32 mouse cellular contexts compared by ENCODE assay signal in genomic region chr17:78883291-78883690, GRCm38 (mm10). TPM values are rescaled to one million over a fixed set of nuclear protein-coding genes. Genes with fewer than 3 reads are reported as not detected.
A peak's percentile ranks its signal among the peaks of the same experiment; 100 is the strongest.
DNase-seq lines count a peak whose midpoint lies in the region; ATAC-seq lines count a peak whose summit lies in the region.
"Had no signal": no experiment of that assay in that cellular context is flagged by ENCODE, and none has a peak within 500 bp of the region (broad histone marks: within the 10 kb centered on the region; RNA-seq: fewer than 3 reads in every experiment).

No protein-coding gene starts in this region.

- WGBS in embryonic facial prominence, embryonic 12.5 days = 90% methylated on average over 4 of the region's 4 CpGs
- 88% methylated on average over 4 of the region's 4 CpGs for WGBS in embryonic facial prominence, embryonic 10.5 days
- 87% methylated on average over 4 of the region's 4 CpGs for WGBS in liver, embryonic 12.5 days (ENCODE audit: insufficient replicate concordance)
- 87% methylated on average over 4 of the region's 4 CpGs for WGBS in liver, embryonic 11.5 days

- no peaks in the 10 kb centered on the region for H3K27me3 ChIP-seq in embryonic facial prominence, embryonic 12.5 days
- no peaks in the 10 kb centered on the region for H3K27me3 ChIP-seq in embryonic facial prominence, embryonic 10.5 days (replicated peaks; ENCODE audit: low read depth, poor library complexity, severe bottlenecking)
- no peaks in the 10 kb centered on the region for H3K27me3 ChIP-seq in liver, embryonic 12.5 days (replicated peaks)
- H3K27me3 ChIP-seq in liver, embryonic 11.5 days (replicated peaks; ENCODE audit: control insufficient read depth, insufficient read depth, low read length) = no peaks in the 10 kb centered on the region
- H3K27me3 ChIP-seq: embryonic facial prominence, embryonic 15.5 days; forebrain, embryonic 12.5 days; hindbrain, embryonic 15.5 days; megakaryocyte, embryonic 14.5 days; midbrain, embryonic 12.5 days; neural tube, embryonic 13.5 days had no signal

- DNase-seq in embryonic facial prominence, embryonic 10.5 days (ENCODE audit: low spot score) = no peak
- no peak for DNase-seq in liver, embryonic 11.5 days (ENCODE audit: low spot score)
- peak; percentile 65 for DNase-seq in 3T3-L1 (ENCODE audit: low read depth, low spot score)
- peak; percentile 60 for DNase-seq in NIH3T3 (ENCODE audit: low read depth)
- no peak for DNase-seq in retina, postnatal 1 day
- DNase-seq: adrenal gland, adult 8-10 months; cerebellum, adult 11 months; cerebellum, adult 9-10 months; embryo, embryonic 11 days; forebrain, postnatal 0 days; gastrocnemius, postnatal 10 days; heart, postnatal 10 days; kidney, adult 9 months; kidney, postnatal 10 days; layer of hippocampus, postnatal 36 days; left cerebral cortex, postnatal 4 days; lung, postnatal 4 days; right cerebral cortex, postnatal 14 days; thymus, postnatal 4 days had no signal

- no peaks in the 10 kb centered on the region for H3K9me3 ChIP-seq in embryonic facial prominence, embryonic 12.5 days
- H3K9me3 ChIP-seq in embryonic facial prominence, embryonic 10.5 days = no peaks in the 10 kb centered on the region
- no peaks in the 10 kb centered on the region for H3K9me3 ChIP-seq in liver, embryonic 12.5 days (replicated peaks)
- H3K9me3 ChIP-seq in liver, embryonic 11.5 days (ENCODE audit: control insufficient read depth, low read length) = no peaks in the 10 kb centered on the region
- H3K9me3 ChIP-seq: embryonic facial prominence, embryonic 15.5 days; forebrain, embryonic 12.5 days; hindbrain, embryonic 15.5 days; neural tube, embryonic 13.5 days had no signal

- H3K4me2 ChIP-seq in embryonic facial prominence, embryonic 12.5 days (replicated peaks) = peak overlapping the region; percentile 66; the same call in 1 of the 2 replicates
- peak overlapping the region; percentile 81; the same call in 1 of the 2 replicates for H3K4me2 ChIP-seq in liver, embryonic 12.5 days
- H3K4me2 ChIP-seq in liver, embryonic 11.5 days = no peak overlapping the region

- no peaks in the 10 kb centered on the region for H3K36me3 ChIP-seq in embryonic facial prominence, embryonic 12.5 days
- no peaks in the 10 kb centered on the region for H3K36me3 ChIP-seq in embryonic facial prominence, embryonic 10.5 days (replicated peaks)
- peaks cover 12% of the 10 kb centered on the region for H3K36me3 ChIP-seq in liver, embryonic 12.5 days
- no peaks in the 10 kb centered on the region for H3K36me3 ChIP-seq in liver, embryonic 11.5 days (ENCODE audit: control insufficient read depth, insufficient read depth, low read length)
- H3K36me3 ChIP-seq: embryonic facial prominence, embryonic 15.5 days; forebrain, embryonic 12.5 days; hindbrain, embryonic 10.5 days; hindbrain, embryonic 15.5 days; midbrain, embryonic 12.5 days; neural tube, embryonic 13.5 days had no signal

- H3K9ac ChIP-seq in embryonic facial prominence, embryonic 12.5 days = no peak overlapping the region
- H3K9ac ChIP-seq in liver, embryonic 12.5 days = no peak overlapping the region
- H3K9ac ChIP-seq in liver, embryonic 11.5 days (ENCODE audit: low read depth, low read length) = no peak overlapping the region

- no peak for ATAC-seq in embryonic facial prominence, embryonic 12.5 days (ENCODE audit: insufficient number of reproducible peaks, insufficient read depth, low FRiP score, low TSS enrichment)
- no peak for ATAC-seq in liver, embryonic 12.5 days
- no peak for ATAC-seq in liver, embryonic 11.5 days (replicated peaks; ENCODE audit: low FRiP score)

- H3K4me1 ChIP-seq in embryonic facial prominence, embryonic 12.5 days = peaks cover 8% of the 10 kb centered on the region; the same call in 1 of the 2 replicates
- H3K4me1 ChIP-seq in embryonic facial prominence, embryonic 10.5 days = peaks cover 18% of the 10 kb centered on the region
- H3K4me1 ChIP-seq in liver, embryonic 12.5 days = peaks cover 20% of the 10 kb centered on the region
- peaks cover 4% of the 10 kb centered on the region; the same call in 1 of the 2 replicates for H3K4me1 ChIP-seq in liver, embryonic 11.5 days (replicated peaks; ENCODE audit: control insufficient read depth, insufficient read depth, low read length)

- no peak overlapping the region for H3K27ac ChIP-seq in embryonic facial prominence, embryonic 12.5 days
- H3K27ac ChIP-seq in embryonic facial prominence, embryonic 10.5 days (replicated peaks) = no peak overlapping the region
- H3K27ac ChIP-seq in liver, embryonic 12.5 days = no peak overlapping the region
- H3K27ac ChIP-seq in liver, embryonic 11.5 days (ENCODE audit: low read depth, low read length) = no peak overlapping the region
- H3K27ac ChIP-seq: forebrain, embryonic 12.5 days; hindbrain, embryonic 15.5 days; midbrain, embryonic 12.5 days had no signal

- H3K4me3 ChIP-seq in embryonic facial prominence, embryonic 12.5 days = no peak overlapping the region
- H3K4me3 ChIP-seq in embryonic facial prominence, embryonic 10.5 days = no peak overlapping the region
- no peak overlapping the region for H3K4me3 ChIP-seq in liver, embryonic 12.5 days
- no peak overlapping the region for H3K4me3 ChIP-seq in liver, embryonic 11.5 days (ENCODE audit: low read depth, low read length)

RNA-seq across cellular contexts. Expression of gene Eif2ak2, which starts 0.9 kb away (rescaled TPM):
- 12.5 and 12.6 TPM in 2 replicates for polyA plus RNA-seq in embryonic facial prominence, embryonic 12.5 days (2016; fragmentation: Nextera tagmentation; extraction: Ambion mirVana)
- polyA plus RNA-seq in embryonic facial prominence, embryonic 10.5 days (2016; fragmentation: Nextera tagmentation; extraction: Ambion mirVana) = 6.0 and 7.6 TPM in 2 replicates
- 10.3 and 12.0 TPM in 2 replicates for polyA plus RNA-seq in liver, embryonic 12.5 days (2016; fragmentation: Nextera tagmentation; extraction: Ambion mirVana)
- polyA plus RNA-seq in liver, embryonic 11.5 days (2014; fragmentation: Nextera tagmentation; extraction: Ambion mirVana) = 8.2 and 8.3 TPM in 2 replicates

RNA-seq across cellular contexts. Expression of gene Sult6b1, which starts 23.5 kb away (rescaled TPM):
- 0.19 and 0.42 TPM in 2 replicates for polyA plus RNA-seq in embryonic facial prominence, embryonic 12.5 days (2016; fragmentation: Nextera tagmentation; extraction: Ambion mirVana)
- polyA plus RNA-seq in embryonic facial prominence, embryonic 10.5 days (2016; fragmentation: Nextera tagmentation; extraction: Ambion mirVana) = 0.19 TPM in 1 of 2 replicates, not detected in the other
- 0.12 TPM in 1 of 2 replicates, not detected in the other for polyA plus RNA-seq in liver, embryonic 12.5 days (2016; fragmentation: Nextera tagmentation; extraction: Ambion mirVana)
- 0.14 TPM in 1 of 2 replicates, not detected in the other for polyA plus RNA-seq in liver, embryonic 11.5 days (2014; fragmentation: Nextera tagmentation; extraction: Ambion mirVana)
- polyA plus RNA-seq: forebrain, embryonic 12.5 days; forebrain, postnatal 0 days; gonadal fat pad, adult 2 months; large intestine, adult 2 months; liver, embryonic 16.5 days; midbrain, postnatal 0 days; neural tube, embryonic 13.5 days had no signal

RNA-seq across cellular contexts. Expression of gene Cebpzos, which starts 33.0 kb away (rescaled TPM):
- 102 and 106 TPM in 2 replicates for polyA plus RNA-seq in embryonic facial prominence, embryonic 12.5 days (2016; fragmentation: Nextera tagmentation; extraction: Ambion mirVana)
- 99.2 and 102 TPM in 2 replicates for polyA plus RNA-seq in embryonic facial prominence, embryonic 10.5 days (2016; fragmentation: Nextera tagmentation; extraction: Ambion mirVana)
- polyA plus RNA-seq in liver, embryonic 12.5 days (2016; fragmentation: Nextera tagmentation; extraction: Ambion mirVana) = 56.2 and 59.7 TPM in 2 replicates
- 80.6 and 95.3 TPM in 2 replicates for polyA plus RNA-seq in liver, embryonic 11.5 days (2014; fragmentation: Nextera tagmentation; extraction: Ambion mirVana)

RNA-seq across cellular contexts. Expression of gene Gpatch11, which starts 47.9 kb away (rescaled TPM):
- 54.0 and 56.7 TPM in 2 replicates for polyA plus RNA-seq in embryonic facial prominence, embryonic 12.5 days (2016; fragmentation: Nextera tagmentation; extraction: Ambion mirVana)
- polyA plus RNA-seq in embryonic facial prominence, embryonic 10.5 days (2016; fragmentation: Nextera tagmentation; extraction: Ambion mirVana) = 39.3 and 42.7 TPM in 2 replicates
- polyA plus RNA-seq in liver, embryonic 12.5 days (2016; fragmentation: Nextera tagmentation; extraction: Ambion mirVana) = 20.3 and 20.8 TPM in 2 replicates
- 25.5 and 29.0 TPM in 2 replicates for polyA plus RNA-seq in liver, embryonic 11.5 days (2014; fragmentation: Nextera tagmentation; extraction: Ambion mirVana)

RNA-seq across cellular contexts. Expression of gene Heatr5b, which starts 48.1 kb away (rescaled TPM):
- polyA plus RNA-seq in embryonic facial prominence, embryonic 12.5 days (2016; fragmentation: Nextera tagmentation; extraction: Ambion mirVana) = 18.7 and 19.1 TPM in 2 replicates
- 14.6 and 15.2 TPM in 2 replicates for polyA plus RNA-seq in embryonic facial prominence, embryonic 10.5 days (2016; fragmentation: Nextera tagmentation; extraction: Ambion mirVana)
- polyA plus RNA-seq in liver, embryonic 12.5 days (2016; fragmentation: Nextera tagmentation; extraction: Ambion mirVana) = 6.8 and 7.6 TPM in 2 replicates
- 12.5 and 12.6 TPM in 2 replicates for polyA plus RNA-seq in liver, embryonic 11.5 days (2014; fragmentation: Nextera tagmentation; extraction: Ambion mirVana)

Comparison
In these comparisons a context has a peak if more than half of its experiments do, and no peak if none do; other contexts are left out.
1. DNase-seq: peak in 3T3-L1 (single experiment) and NIH3T3 (single experiment); none in embryonic facial prominence, embryonic 10.5 days (single experiment), liver, embryonic 11.5 days (single experiment) and retina, postnatal 1 day (single experiment).